Mouse (Mus musculus) urinary bladder, postnatal 25 days (tissue): ENCODE measurements at regions not wholly inside any gene's neighbourhood (a gene's known extent, or its start where the extent isn't known, plus 50 kb on each side); places are given as distances from the start of the nearest gene placed in this dataset.
A peak's percentile ranks its signal among the peaks of the same experiment; 100 is the strongest.

Experiments
- DNase-seq: peaks from one replicate; pipeline ENCODE4 v3.0.0; 2022; ENCODE audit warnings: low spot score

GRCm38 (mm10) chr13:35383000-35383623 lies 276.5 kb upstream of the Cdyl start:
- DNase-seq, result no peak

DNA sequence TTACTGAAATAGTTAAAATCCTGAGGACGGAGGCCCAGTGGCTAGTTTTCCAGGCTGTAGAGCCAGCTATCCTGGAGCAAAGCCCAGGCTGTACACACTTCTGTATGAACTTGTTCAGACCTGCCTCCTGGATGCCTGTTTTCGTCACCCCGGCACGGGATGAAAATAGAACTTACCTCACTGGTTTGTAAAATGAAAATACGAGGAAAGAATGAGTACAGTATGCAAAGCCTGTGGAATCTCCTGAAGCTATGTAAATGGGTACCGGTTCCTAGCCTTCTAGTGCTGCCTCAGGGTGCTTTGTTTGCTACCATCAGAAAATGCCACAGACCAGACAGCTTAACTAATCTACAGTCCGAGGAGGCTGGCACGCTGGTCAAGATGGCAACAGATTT lies 276.0 kb upstream of the Cdyl start:
- DNase-seq, result peak; percentile 46

DNA sequence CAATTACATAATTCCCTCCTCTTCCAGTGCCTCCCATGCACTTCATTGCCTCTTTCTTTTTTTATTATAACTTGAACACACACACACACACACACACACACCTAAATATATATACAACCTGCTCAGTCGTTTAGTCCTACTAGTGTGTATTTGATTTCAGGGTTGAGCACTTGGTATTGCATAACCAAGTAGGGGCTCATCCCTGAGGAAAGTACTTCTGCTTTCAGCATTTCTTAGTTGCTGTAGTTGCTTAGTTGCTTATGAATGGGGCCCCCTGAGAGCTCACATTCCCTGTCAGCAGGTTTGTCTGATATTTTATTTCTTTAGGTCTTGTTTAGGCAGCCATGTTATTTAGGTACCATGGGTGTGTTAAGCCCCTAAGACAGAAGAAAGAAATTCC lies 271.3 kb upstream of the Cdyl start:
- DNase-seq, result no peak

DNA sequence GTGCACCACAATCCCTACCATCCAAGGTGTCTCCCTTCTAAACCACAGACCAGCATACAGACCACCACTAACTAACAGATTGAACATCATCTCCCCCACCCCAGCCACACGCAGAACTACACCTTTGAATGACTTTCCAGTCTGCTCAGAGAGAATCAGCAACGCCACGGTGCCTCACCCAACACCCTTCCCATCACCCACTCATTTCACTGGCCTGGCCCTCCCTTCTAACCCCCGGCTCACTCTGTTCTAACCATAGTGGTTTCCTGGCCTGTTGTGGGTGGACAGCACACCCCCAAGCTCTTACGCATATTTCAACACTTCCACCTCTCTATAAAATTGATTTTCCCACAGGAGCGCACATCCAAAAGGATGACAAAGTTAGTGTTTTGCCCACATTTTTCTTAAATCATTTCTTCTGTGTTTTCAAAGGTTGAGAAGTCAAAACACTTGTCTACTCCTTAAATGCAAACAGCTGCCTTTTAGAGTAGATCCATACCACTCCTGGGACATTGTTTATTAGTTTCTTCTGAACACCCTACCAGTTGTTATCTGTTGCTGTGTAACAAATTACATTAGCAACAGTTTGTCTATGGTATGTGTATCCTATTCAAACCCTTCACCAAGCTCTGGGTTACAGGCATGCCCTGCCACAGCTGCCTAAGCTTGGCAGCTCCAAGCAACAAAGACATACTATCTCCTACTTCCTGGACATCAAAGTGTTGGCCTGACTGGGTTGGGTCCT lies 269.7 kb upstream of the Cdyl start:
- no peak for DNase-seq

DNA sequence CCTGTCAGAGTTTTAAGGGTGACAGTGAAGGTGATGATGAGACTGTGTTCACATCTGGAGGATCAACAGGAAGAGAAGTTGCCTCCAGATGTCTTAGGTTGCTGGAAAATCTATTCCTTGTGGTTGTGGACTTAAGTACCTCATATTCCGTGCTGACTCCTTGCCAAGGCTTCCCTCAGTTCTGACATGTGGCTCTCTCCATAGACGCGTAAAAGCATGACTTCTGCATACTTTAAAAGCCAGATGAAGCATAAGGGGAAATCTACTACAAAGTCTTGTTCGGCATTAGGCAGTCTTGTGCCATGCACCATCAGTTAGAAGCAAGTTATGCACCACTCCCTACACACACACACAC lies 269.1 kb upstream of the Cdyl start:
- DNase-seq, result no peak

- DNase-seq, result no peak
These were observed 267.5 kb upstream of the Cdyl start for GRCm38 (mm10) chr13:35392167-35392566.

GRCm38 (mm10) chr13:35395192-35395591 lies 264.4 kb upstream of the Cdyl start:
- DNase-seq, result no peak

DNA sequence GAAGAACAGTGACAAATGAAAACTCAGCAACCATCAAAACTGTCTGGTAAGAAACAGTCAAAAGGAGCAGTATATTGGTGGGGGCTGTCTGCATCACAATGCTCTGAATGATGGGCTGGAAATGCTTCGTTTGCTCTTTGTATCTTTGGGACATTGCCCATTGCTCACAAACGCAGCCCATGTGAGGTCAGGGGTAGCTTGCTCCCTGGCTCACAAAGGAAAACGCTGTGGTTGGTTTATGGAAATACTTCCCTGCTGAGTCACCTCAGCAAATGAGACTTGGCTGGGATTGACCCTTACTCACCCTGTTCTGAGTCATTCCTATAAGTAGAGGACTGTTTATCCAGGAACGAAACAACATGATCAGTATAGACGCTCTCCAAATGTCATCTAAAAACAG lies 264.0 kb upstream of the Cdyl start:
- peak; percentile 37 for DNase-seq

DNA sequence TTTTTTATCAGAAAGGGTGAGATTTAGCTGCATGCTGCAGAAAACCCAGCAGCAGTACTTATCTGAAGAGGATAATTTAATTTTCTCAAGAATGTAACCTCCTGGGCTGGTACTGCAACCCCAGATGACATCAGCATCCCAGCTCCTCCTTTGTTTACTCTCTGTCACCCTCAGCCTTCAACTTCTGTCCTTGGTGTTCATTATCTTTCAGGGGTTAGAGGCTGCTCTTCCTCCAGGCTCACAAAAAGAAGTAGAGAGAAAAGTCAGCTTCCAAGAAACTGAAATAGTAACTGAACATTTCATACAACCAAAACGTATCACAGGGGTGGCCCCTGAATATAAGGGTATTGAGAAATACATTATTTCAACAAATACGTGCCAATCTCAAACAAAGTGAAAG lies 262.5 kb upstream of the Cdyl start:
- no peak for DNase-seq

GRCm38 (mm10) chr13:35398192-35398591 lies 261.4 kb upstream of the Cdyl start:
- DNase-seq, result no peak

DNA sequence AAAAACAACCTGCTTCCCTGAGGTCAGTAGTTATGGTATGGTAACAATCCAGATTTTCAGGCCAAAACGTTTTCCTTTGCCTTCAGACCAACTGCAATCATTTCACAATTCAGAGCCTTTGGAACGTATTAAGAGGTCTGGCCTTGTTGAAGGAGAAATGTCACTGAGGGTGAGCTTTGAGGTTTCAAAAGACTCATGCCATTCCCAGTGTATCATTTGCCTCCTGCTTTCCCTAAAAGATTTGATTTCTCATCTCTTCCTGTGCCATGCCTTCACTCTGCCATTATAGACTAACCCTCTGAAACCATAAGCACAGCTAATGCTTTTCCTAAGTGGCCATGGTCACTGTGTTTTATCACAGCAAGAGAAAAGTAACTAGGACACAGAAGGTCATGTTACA lies 256.8 kb upstream of the Cdyl start:
- DNase-seq, result no peak

GRCm38 (mm10) chr13:35404428-35404827 lies 255.2 kb upstream of the Cdyl start:
- DNase-seq, result no peak

GRCm38 (mm10) chr13:35405384-35405783 lies 254.2 kb upstream of the Cdyl start:
- DNase-seq, result no peak

DNA sequence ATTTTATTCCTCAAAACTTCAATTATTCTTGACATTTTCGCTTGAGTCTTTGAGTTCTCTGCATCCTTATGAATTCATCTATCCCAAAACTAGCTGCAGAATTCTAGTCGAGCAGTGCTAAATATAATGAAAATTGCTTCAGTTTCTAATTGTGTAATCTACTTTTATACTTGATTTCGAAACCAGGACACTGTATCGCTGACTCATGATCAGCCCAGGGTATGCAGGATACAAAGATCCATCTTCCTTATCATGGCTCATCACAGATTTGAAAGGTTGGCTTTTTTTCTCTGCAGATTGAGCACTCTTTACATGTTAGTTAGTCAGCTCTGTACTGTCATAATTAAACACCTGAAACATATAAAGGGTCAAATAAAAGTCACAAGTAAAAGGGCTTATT lies 242.1 kb upstream of the Cdyl start:
- DNase-seq, result no peak

- no peak for DNase-seq
These were observed 239.6 kb upstream of the Cdyl start for GRCm38 (mm10) chr13:35420076-35420475.

GRCm38 (mm10) chr13:35426061-35426460 lies 233.6 kb upstream of the Cdyl start:
- no peak for DNase-seq

GRCm38 (mm10) chr13:35435173-35435572 lies 224.5 kb upstream of the Cdyl start:
- DNase-seq, result no peak

GRCm38 (mm10) chr13:35447661-35448060 lies 212.0 kb upstream of the Cdyl start:
- no peak for DNase-seq

DNA sequence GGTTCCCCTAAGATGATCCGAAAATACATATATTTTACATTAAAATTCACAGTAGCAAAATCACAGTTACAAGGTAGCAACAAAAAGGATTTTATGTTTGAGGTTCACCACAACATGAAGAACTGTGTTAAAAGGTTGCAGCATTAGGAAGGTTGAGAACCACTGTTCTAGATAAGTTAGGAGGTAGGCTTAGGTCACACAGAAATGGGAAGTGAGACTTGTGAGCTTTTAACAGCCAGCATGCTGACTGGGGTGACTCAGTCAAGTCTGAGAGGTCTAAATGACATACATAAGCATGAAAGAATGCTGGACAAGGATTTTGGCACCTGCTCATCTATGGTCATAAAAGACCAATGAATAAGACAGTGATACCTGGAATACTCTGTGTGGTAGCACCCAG lies 207.2 kb upstream of the Cdyl start:
- DNase-seq, result no peak

- no peak for DNase-seq
These were observed 206.3 kb upstream of the Cdyl start for GRCm38 (mm10) chr13:35453222-35453914.

DNA sequence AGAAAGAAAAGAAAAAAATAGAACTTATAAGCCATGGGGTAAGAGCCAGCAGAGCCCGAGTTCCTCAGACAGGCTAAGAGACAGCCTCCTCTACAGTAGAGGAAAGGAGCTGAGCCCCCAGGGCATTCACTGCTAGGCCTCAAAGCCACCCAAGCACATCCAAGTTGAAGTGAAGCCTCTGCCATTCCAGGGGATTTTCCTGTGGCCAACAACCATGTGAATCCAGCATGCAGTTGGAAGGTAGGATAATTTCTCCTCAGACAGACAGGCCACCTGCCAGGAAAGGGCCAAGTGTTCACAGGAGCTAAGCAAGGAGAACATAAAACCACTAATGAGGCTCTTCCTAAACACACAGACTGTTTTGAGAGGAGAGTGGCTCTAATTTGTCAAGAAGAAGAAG lies 199.6 kb upstream of the Cdyl start:
- no peak for DNase-seq

- DNase-seq, result no peak
These were observed 196.4 kb upstream of the Cdyl start for GRCm38 (mm10) chr13:35463231-35463630.

DNA sequence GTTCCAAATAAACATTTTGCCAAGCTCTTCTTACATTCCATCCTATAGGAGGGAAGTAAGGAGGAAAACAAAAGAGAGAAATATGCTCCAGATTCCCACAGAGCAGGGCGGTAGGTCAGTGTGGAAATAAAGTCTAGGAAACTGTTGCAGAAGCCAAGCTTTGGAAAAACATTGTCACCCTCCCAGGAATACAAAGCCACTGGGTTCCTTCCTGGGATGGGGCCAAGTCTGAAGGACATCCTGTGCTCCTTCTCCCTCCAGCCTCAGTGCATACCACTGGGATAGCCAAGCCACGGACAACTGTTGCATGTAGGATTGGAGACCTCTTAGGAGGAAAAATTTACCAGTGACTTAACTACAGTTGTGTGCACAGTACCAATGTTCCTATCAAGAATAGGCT lies 195.8 kb upstream of the Cdyl start:
- no peak for DNase-seq
